Mouse (Mus musculus) layer of hippocampus, adult 2 months (tissue): Measurements from ENCODE around the gene Olfr877. TPM values are rescaled to one million over a fixed set of nuclear protein-coding genes. Genes with fewer than 3 reads are reported as not detected.
A peak's percentile ranks its signal among the peaks of the same experiment; 100 is the strongest.

Experiments
- DNase-seq, 2 experiments: peaks; one replicate each; pipeline ENCODE4 v3.0.0; 2022; ENCODE audit warnings: low spot score in 2 of 2
- H3K27ac ChIP-seq: fragments of 200-600 bp; 2 replicates; pipeline ENCODE4 v1.8.1; 2022
- H3K4me3 ChIP-seq: fragments of 200-600 bp; 2 replicates; pipeline ENCODE4 v1.8.1; 2022; ENCODE audit warnings: mild to moderate bottlenecking
- CTCF ChIP-seq: fragments of 200-600 bp; conservative IDR thresholded peaks from 2 replicates; pipeline ENCODE4 v1.8.1; 2022; ENCODE audit warnings: antibody characterized with exemption, mild to moderate bottlenecking, moderate library complexity
- long read RNA-seq, 2 experiments: library from polyadenylated mRNA; stranded (forward); transcript quantifications; one replicate each; pipeline ENCODE4 v2.0.0; 2021; ENCODE audit warnings: borderline mapping rate in 2 of 2
- total RNA-seq, 2 experiments: library from RNA; stranded (reverse); gene quantifications; 2 replicates each; pipeline ENCODE4 v1.2.3; 2021

Olfr877 gene
- not detected for total RNA-seq
- long read RNA-seq, experiment 1 = 0 reads
- long read RNA-seq, experiment 2 = 0 reads

DNA sequence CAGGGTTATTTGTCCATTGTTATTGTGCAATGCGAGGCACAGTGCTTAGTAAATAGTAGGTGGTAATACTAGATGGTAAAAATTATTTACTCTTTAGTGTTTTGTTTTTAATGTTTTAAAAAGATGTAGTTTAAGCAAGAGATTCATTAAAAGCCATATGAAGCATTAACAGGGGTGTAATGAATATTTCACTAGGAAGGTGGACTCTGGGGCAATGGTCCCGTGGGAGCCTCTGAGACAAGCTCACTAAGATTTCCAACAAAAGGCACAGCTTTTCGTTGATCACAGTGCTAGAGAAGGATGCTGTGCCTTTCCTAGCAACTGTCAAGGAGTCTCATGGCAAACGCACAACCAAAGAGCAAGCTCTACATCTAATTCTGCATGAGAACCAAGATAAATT, at the start of gene Olfr877:
Gene Olfr877, plus strand, starts transcription at position 301 of the 400 bp plus-strand sequence.
- H3K27ac ChIP-seq = no peak within 1 kb of the TSS
- no peak for TF ChIP-seq CTCF
- no peak for DNase-seq
- no peak within 1 kb of the TSS for H3K4me3 ChIP-seq

DNA sequence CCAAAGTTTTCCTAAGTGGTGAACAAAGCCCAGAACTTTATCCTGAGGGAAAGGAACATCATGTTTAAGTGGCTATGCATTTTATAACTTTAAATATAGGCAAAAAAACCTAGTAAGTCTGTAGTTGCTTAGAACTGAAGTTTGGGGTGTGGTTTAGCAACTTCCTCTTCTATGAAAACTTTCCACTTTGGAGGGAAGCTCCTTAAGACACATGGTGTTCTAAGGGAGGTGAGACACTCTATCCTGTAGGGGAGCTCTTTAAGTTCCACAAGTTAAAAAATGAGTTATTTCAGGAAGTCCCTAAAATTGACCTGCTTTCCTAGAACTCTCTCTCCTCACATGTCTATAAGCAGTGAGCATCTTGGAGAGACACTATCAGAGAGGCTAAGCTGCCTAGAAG, 46.8 kb upstream of the Olfr877 start:
- no peak overlapping the region for H3K27ac ChIP-seq
- no peak for DNase-seq
- TF ChIP-seq CTCF = no peak
- H3K4me3 ChIP-seq = no peak overlapping the region

DNA sequence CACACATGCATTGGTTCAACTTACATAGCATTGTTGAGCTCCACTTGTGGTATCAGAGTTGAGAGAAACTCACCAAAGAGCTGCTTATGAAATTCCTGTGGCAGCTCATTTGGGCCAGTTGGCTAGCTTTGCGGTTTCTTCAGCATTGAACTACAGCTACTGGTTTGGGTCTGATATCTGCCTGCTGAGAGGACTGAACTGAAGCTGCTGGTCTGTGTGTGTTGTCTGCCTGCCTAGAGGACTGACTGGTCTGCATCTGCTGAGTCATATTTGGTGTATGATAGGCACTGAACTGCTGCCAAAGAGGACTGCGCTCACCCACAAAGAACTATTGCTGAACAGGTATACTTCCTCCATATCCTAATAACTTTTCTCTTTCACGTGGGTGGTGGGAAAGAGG, 45.6 kb upstream of the Olfr877 start:
- Histone ChIP-seq H3K27ac (no peak overlapping the region), H3K4me3 (no peak overlapping the region)
- no peak for DNase-seq
- TF ChIP-seq CTCF = no peak

DNA sequence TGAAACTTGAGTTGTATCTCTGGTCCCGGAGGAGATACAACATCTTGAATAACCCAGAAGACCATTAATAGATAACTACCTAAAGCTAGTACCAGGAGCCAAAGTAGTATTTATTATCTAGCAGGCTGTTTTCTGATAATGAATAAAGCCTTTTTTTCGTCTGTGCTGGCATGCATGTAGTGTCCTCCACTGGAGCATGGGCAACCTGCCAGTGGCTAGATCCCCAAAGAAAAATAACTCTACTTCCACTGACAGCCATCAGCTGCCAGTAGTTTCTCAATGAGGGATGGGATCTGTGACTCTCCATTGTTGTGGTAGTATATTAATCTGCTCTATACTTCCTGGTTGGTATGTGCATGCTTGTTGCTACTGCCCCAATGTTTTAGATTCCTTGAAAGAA, 45.1 kb upstream of the Olfr877 start:
- no peak for TF ChIP-seq CTCF
- DNase-seq = no peak

DNA sequence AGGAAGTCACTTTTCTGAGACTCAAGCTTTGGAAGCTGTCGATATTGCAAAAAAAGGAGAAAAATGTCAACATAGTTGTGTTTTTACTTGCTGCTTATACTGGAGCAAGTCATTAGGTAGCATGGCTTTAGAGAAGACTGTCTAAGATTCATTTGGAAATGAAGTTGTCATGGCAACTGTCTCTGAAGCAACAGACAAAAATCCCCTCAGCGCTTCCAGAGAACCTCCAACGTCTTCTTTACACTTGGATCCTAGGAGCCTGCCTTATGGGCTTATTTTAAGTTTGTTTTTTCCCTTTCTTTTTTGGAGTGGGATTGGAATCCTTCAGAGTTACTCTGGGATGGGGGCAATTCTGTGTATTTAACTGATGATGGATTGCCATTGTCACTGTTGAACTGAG, 39.4 kb upstream of the Olfr877 start:
- TF ChIP-seq CTCF = no peak
- DNase-seq = peak in 1 of 2 experiments; percentile 67
- Histone ChIP-seq H3K27ac (peak overlapping the region; percentile 72), H3K4me3 (no peak overlapping the region)

More for the DNA sequence above, 45.1 kb upstream of the Olfr877 start:
- Histone ChIP-seq H3K27ac (no peak overlapping the region), H3K4me3 (no peak overlapping the region)

DNA sequence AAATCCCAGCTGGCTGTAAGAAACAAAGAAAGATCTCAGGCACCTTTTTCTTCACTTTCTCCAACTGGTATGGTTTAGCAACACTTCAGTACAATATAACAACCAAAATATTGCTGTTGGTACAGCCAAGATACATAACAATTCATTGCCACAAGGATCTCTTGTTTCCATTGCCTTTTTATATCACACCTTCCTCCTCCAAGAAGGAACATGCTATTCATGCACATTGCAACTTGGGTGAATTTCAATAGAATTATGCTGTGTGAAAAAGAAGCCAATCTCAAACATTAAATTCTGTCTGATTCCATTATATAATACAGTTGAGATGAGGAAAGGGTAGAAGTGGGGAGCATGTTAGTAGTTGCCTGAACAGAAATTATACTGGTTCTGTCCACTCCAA, 24.2 kb upstream of the Olfr877 start:
- H3K4me3 ChIP-seq = no peak overlapping the region
- DNase-seq = no peak
- H3K27ac ChIP-seq = no peak overlapping the region
- TF ChIP-seq CTCF = no peak

DNA sequence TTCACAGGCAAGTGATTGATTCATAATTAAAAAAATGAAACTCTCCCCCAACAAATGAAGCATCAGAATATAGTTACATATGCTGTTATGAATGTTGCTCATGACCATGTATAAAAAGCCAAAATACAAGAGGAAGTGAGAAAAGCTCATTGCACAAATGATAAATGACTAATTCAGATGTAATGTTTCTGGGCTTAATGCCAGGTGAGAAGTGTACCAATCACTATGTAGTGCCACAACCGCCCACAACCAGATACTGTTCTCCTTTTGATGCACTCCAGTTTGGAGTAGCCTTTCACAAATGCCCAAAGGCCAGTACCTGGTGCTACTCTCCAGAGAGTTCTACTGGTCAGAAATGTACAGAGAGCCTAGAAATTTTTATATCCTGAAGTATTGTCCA, 20.7 kb upstream of the Olfr877 start:
- Histone ChIP-seq H3K4me3 (no peak overlapping the region), H3K27ac (no peak overlapping the region; the same call in 1 of the 2 replicates)
- no peak for TF ChIP-seq CTCF
- peak; percentile 14 to 61 for DNase-seq

DNA sequence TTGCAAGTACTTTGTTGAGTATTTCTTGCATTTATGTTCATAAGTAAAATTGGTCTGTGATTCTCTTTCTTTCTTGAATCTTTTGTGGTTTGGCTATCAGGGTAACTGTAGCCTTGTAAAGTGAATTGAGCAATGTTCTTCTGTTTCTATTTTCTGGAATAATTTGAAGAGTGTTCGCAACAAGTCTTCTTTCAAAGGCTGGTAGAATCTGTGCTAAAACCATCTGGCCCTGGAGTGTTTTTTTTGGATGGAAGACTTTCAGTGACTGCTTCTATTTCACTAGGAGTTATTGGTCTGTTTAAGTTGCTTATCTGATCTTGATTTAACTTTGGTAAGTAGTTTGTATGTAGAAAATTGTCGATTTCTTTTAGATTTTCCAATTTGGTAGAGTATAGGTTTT, 4.8 kb upstream of the Olfr877 start:
- DNase-seq = peak in 1 of 2 experiments; percentile 16
- Histone ChIP-seq H3K27ac (no peak overlapping the region), H3K4me3 (no peak overlapping the region)
- TF ChIP-seq CTCF = no peak

DNA sequence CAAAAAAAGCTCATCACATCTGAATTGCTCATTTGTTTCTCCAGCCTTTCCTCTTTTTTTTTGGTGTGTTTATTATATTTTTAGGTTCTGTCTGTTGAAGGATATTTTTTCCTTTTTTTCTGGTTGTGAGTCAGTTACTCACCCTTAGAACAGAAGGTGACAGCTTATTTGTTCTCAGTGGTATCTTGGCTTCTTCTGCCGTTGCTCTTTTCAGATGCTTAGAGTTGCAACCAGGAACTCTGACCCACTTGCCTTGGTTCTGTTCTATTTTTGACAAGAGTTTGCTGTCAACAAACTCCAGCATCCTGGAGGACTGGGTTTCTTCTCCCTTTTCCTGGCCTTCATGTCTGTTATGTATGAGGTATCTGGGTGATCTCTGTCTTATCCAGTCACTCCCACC, 9.3 kb downstream of the Olfr877 start:
- no peak for DNase-seq
- no peak for TF ChIP-seq CTCF
- no peak overlapping the region for H3K4me3 ChIP-seq
- no peak overlapping the region for H3K27ac ChIP-seq

DNA sequence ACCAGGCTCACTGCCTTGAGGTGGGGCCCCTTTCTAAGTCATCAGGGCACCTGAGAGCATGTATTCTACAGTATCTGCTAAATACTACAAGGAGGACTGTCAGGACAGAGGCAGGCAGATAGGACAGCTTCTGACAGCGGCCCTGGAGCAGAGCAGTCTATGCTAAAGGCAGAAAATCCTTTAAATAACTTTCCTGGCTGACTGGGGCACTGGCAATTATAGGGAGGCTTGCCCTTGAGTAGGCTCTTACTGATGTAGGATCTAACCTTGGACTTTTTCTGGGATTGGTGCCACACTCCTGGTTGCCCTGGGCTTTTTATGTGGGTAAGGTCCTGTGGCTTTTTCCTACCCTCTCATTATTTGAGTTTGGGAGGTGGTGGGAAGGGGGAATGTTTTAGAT, 16.2 kb downstream of the Olfr877 start:
- no peak overlapping the region for H3K4me3 ChIP-seq
- TF ChIP-seq CTCF = no peak
- no peak for DNase-seq
- no peak overlapping the region for H3K27ac ChIP-seq

DNA sequence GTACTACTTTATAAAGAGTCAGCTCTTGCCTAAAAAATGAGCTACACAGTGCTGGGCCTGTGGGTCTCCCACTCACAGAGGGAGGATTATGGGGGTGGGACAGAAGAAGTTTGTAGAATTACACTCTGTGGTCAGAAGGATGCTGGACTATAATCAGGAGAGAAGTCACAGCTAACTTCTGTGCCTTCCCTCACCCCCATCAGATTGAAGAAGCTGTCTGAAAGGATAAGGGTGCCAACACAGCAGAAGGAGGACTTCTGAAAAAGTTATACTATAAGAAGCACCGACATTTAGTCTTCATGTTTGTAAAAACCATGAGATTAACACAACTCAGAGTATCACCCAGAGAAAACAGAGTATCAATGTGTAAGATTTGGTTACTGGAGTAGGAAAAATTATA, 17.0 kb downstream of the Olfr877 start:
- Histone ChIP-seq H3K27ac (no peak overlapping the region), H3K4me3 (no peak overlapping the region)
- no peak for DNase-seq
- TF ChIP-seq CTCF = no peak

DNA sequence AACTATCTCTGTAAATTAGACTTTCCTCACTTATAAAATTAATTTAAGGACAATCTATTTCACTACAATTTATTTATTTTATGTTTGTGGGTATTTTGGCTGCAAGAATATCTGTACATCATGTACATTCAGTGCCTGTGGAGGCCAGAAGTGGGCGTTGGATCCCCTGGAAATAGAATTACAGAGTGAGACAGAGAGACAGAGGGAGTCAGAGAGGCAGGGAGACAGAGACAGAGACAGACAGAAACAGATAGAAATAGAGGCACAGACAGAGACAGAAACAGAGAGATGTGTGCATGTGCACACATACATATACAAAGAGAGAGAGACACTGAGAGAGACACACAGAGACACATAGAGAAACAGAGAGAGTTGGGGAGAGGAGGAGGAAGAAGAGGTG, 17.5 kb downstream of the Olfr877 start:
- no peak overlapping the region for H3K27ac ChIP-seq
- H3K4me3 ChIP-seq = no peak overlapping the region
- no peak for DNase-seq
- TF ChIP-seq CTCF = no peak

DNA sequence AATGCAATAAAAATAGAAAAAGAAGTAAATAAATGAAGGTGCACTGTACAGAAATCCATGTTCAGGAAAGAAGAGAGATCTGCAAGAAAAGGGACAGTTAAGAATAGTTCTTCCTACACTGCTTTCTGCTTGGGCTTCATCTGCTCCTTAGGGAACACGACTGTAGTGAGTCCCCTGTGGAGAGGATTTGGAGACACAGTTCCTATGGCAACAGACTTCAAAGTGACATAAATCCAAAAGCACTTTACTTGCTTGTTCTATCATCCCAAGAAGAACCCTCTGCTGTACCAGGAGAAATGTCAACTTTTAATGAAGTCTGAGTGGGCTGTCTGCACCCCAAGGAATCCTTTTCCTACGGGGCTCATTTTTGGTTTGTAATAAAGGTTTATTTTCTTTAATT, 36.9 kb downstream of the Olfr877 start:
- Histone ChIP-seq H3K4me3 (no peak overlapping the region), H3K27ac (peak overlapping the region; percentile 67)
- TF ChIP-seq CTCF = no peak
- DNase-seq = peak in 1 of 2 experiments; percentile 37

DNA sequence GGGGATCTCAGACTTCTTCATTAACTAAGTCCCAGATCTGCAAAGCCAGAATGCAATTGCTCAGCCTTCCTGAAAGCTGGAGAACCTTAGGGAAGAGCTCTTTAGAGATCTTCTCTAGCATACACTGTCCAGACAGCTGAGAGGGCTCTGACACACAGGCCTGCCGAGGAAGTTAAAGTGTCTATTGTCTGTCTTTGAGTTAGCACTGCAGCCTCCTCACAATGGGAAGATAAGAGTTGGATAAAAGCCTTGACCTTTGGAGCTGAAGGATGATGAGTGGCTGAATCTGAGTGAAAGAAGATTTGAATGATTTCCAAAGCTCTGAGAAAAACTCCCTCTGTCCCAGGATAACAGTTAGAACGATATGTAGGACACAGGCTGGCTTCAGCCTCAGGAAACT, 42.6 kb downstream of the Olfr877 start, which contains the start of gene Olfr145:
Gene Olfr145, plus strand, starts transcription at position 64 of the 400 bp plus-strand sequence.
- no peak for TF ChIP-seq CTCF

DNA sequence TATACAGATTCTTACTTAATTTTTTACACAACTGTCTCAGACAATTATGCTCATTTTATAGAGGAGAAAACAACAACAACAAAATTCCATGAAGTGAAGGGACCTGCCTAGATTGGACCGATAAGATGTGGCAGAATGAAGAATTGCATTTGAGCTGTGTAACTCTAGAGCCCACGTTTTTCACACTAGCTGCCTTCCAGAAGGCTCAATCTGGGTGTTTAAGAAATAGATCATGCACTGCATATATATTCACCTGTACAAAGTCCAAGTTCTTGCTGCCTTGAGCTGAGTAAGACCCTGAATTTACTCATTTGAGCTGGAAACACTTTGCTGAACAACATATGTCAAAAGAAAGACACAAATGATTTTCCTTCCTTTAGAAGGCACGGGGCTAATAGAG, 51.5 kb downstream of the Olfr877 start:
- DNase-seq = no peak
- no peak overlapping the region for H3K27ac ChIP-seq
- no peak for TF ChIP-seq CTCF
- H3K4me3 ChIP-seq = no peak overlapping the region

More for the DNA sequence above, 42.6 kb downstream of the Olfr877 start, which contains the start of gene Olfr145:
- Histone ChIP-seq H3K27ac (no peak within 1 kb of the TSS), H3K4me3 (no peak within 1 kb of the TSS)
- no peak for DNase-seq

Other genes starting within 250 kb of the Olfr877 start
- gene Spa17, start 240.5 kb upstream of the Olfr877 start, total RNA-seq = 1 to 10 TPM; 1.5 to 1.9 TPM
- 10 to 100 TPM; 46.9 to 47.0 TPM for gene Tbrg1, start 197.0 kb upstream of the Olfr877 start, total RNA-seq
- gene Panx3, start 185.0 kb upstream of the Olfr877 start, total RNA-seq = not detected
- gene Olfr160, start 138.0 kb upstream of the Olfr877 start, total RNA-seq = not detected
- not detected for gene Olfr874, start 109.2 kb upstream of the Olfr877 start, total RNA-seq
- not detected for gene Olfr875, start 82.4 kb upstream of the Olfr877 start, total RNA-seq
- not detected for gene Olfr876, start 51.2 kb upstream of the Olfr877 start, total RNA-seq
- not detected for gene Olfr145, start 42.5 kb downstream of the Olfr877 start, total RNA-seq
- not detected for gene Olfr878, start 63.6 kb downstream of the Olfr877 start, total RNA-seq
- gene Olfr881, start 137.6 kb downstream of the Olfr877 start, total RNA-seq = not detected
- gene Olfr883, start 171.5 kb downstream of the Olfr877 start, total RNA-seq = not detected
- not detected for gene Olfr884, start 192.3 kb downstream of the Olfr877 start, total RNA-seq
- gene Olfr885, start 207.1 kb downstream of the Olfr877 start, total RNA-seq = not detected
- gene Olfr887, start 229.8 kb downstream of the Olfr877 start, total RNA-seq = not detected